Mouse (Mus musculus) frontal cortex, postnatal 36 days (tissue): ENCODE data around the gene Itpr2.

Source experiments
- DNase-seq, 2 experiments: peaks; one replicate each; pipeline ENCODE4 v3.0.0; 2022; ENCODE audit warnings: low spot score in 2 of 2

The Itpr2 gene

GRCm38 (mm10) chr6:146416461-146416860 lies 85.6 kb downstream of the Itpr2 start:
- DNase-seq: no peak

- no peak for DNase-seq
Measured at GRCm38 (mm10) chr6:146414094-146414493, 87.9 kb downstream of the Itpr2 start.

GRCm38 (mm10) chr6:146411446-146412070 lies 90.5 kb downstream of the Itpr2 start:
- no peak for DNase-seq

- no peak for DNase-seq
Measured at GRCm38 (mm10) chr6:146410427-146410810, 91.6 kb downstream of the Itpr2 start.

GRCm38 (mm10) chr6:146409692-146410426 lies 92.2 kb downstream of the Itpr2 start:
- peak; percentile 72 to 75 for DNase-seq

GRCm38 (mm10) chr6:146405380-146405779 lies 96.6 kb downstream of the Itpr2 start:
- DNase-seq: peak in 1 of 2 experiments; percentile 19

GRCm38 (mm10) chr6:146404876-146405275 lies 97.1 kb downstream of the Itpr2 start:
- DNase-seq: peak; percentile 55 to 64

- no peak for DNase-seq
Measured at GRCm38 (mm10) chr6:146404156-146404555, 97.9 kb downstream of the Itpr2 start.

- DNase-seq: peak; percentile 42 to 51
Measured at GRCm38 (mm10) chr6:146402905-146403642, 98.9 kb downstream of the Itpr2 start.

GRCm38 (mm10) chr6:146397803-146398202 lies 104.2 kb downstream of the Itpr2 start:
- DNase-seq: no peak

- DNase-seq: no peak
Measured at GRCm38 (mm10) chr6:146396253-146396652, 105.8 kb downstream of the Itpr2 start.

- DNase-seq: no peak
Measured at GRCm38 (mm10) chr6:146395616-146396015, 106.4 kb downstream of the Itpr2 start.

GRCm38 (mm10) chr6:146392188-146392587 lies 109.8 kb downstream of the Itpr2 start:
- DNase-seq: no peak

- no peak for DNase-seq
Measured at GRCm38 (mm10) chr6:146390159-146390558, 111.9 kb downstream of the Itpr2 start.

- DNase-seq: no peak
Measured at GRCm38 (mm10) chr6:146388010-146388409, 114.0 kb downstream of the Itpr2 start.

- DNase-seq: no peak
Measured at GRCm38 (mm10) chr6:146387039-146387713, 114.8 kb downstream of the Itpr2 start.

GRCm38 (mm10) chr6:146379263-146379662 lies 122.8 kb downstream of the Itpr2 start:
- DNase-seq: no peak

- no peak for DNase-seq
Measured at GRCm38 (mm10) chr6:146371511-146371910, 130.5 kb downstream of the Itpr2 start.

GRCm38 (mm10) chr6:146366180-146366579 lies 135.8 kb downstream of the Itpr2 start:
- no peak for DNase-seq

GRCm38 (mm10) chr6:146357911-146358310 lies 144.1 kb downstream of the Itpr2 start:
- peak in 1 of 2 experiments; percentile 24 for DNase-seq

- DNase-seq: no peak
Measured at GRCm38 (mm10) chr6:146352258-146352805, 149.7 kb downstream of the Itpr2 start.

- DNase-seq: no peak
Measured at GRCm38 (mm10) chr6:146351816-146352215, 150.2 kb downstream of the Itpr2 start.
